Mouse (Mus musculus): ENCODE results near the gene Coq7. TPM values are rescaled to one million over a fixed set of nuclear protein-coding genes. Genes with fewer than 3 reads are reported as not detected.

The Coq7 gene
- polyA plus RNA-seq, 1 experiment from 2014 or later = 100 TPM

DNA sequence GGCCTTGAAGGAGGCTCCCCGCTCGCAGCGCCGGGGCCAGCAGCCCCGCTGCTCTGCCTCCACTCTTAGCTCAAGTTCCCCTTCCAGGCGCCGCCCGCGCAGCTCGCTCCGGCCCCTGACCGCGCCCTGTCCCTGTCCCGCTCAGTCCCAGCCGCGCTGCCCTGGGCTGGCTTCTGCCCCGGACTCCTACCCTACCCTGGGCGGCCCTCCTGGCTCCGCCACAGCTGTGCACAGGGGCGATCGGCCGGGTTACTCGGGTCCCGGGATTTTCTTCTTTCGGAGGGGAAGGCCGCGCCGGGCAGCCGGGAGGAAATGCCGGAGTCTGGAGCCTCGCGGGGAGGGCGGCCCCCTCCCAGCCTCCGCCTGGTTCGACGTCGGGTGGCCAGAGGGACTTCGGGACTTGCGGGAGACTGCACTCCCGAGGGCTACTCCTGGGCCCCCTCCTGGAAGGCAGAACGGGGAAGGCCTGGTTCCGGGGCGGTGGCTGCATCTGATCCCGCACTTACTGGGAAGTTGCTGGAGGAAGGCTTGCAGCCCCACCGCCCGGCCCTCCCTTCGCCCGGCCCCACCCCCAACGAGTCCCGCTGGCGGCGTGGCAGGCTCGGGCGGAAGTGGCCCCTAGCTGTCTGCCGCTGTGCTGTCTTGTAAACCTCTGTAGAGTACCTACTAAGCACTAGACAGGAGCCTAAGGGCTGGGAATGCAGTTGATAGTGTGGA, 41.6 kb downstream of the Coq7 start, which contains the start of gene Itpripl2:
Itpripl2 (minus strand) TSS at position 545 of the 717 bp plus-strand sequence.
- peak; percentile 83 for ATAC-seq (ENCODE audit: low FRiP score, low read depth)
- Histone ChIP-seq H3K27me3 (replicated peaks) (peaks cover 37% of the 10 kb centered on the region), H3K4me2 (replicated peaks) (peak within 1 kb of the TSS; percentile 86), H3K4me1 (peaks cover 19% of the 10 kb centered on the region), H3K4me3 (peak within 1 kb of the TSS; percentile 52), H3K27ac (no peak within 1 kb of the TSS), H3K9ac (peak within 1 kb of the TSS; percentile 75), H3K9me3 (no peaks in the 10 kb centered on the region), H3K36me3 (no peaks in the 10 kb centered on the region)
- under 1% methylated on average over 55 of the region's 55 CpGs for WGBS

DNA sequence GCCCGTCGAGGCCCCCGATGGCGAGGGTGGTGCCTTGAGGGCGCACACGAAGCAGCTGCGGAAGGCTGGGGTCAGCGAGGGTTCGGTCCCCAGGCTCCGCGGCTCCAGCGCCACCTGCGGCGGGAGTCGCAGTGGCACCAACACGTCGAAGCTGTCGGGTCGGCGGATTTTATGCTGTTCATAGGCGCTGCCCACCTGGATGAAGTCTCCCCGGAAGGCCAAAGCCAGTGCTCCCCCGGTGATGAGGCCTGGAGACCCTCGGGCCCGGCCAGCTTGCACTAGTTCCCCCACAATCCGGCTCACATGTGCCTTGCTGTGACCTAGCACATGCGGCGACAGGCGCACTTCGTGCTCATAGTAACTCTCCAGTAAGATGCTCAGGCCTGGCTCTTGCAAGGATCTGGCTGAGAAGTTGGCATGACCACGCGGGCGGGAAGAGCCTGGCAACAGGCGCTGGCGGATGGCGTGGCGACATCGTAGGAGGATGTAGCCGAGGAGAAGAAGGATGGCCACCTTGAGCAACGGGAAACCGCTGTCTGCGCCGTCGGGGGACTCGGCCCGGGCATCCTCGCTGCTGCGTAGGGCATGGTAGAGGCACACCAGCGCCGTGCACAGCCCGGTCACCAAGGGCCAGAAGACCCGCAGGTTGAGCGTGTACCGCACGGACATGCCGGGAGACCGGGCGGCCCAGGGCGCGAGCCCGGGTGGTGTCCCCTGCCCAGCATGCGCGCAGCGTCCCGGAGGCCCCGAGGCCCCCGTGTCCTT, 42.3 kb downstream of the Coq7 start:
- peak; percentile 41 for ATAC-seq (ENCODE audit: low FRiP score, low read depth)
- Histone ChIP-seq H3K4me3 (peak overlapping the region; percentile 52), H3K27me3 (replicated peaks) (peaks cover 37% of the 10 kb centered on the region), H3K4me2 (replicated peaks) (peak overlapping the region; percentile 86), H3K36me3 (no peaks in the 10 kb centered on the region), H3K9me3 (no peaks in the 10 kb centered on the region), H3K27ac (no peak overlapping the region), H3K4me1 (peaks cover 19% of the 10 kb centered on the region), H3K9ac (peak overlapping the region; percentile 75)
- WGBS = 2% methylated on average over 66 of the region's 67 CpGs

DNA sequence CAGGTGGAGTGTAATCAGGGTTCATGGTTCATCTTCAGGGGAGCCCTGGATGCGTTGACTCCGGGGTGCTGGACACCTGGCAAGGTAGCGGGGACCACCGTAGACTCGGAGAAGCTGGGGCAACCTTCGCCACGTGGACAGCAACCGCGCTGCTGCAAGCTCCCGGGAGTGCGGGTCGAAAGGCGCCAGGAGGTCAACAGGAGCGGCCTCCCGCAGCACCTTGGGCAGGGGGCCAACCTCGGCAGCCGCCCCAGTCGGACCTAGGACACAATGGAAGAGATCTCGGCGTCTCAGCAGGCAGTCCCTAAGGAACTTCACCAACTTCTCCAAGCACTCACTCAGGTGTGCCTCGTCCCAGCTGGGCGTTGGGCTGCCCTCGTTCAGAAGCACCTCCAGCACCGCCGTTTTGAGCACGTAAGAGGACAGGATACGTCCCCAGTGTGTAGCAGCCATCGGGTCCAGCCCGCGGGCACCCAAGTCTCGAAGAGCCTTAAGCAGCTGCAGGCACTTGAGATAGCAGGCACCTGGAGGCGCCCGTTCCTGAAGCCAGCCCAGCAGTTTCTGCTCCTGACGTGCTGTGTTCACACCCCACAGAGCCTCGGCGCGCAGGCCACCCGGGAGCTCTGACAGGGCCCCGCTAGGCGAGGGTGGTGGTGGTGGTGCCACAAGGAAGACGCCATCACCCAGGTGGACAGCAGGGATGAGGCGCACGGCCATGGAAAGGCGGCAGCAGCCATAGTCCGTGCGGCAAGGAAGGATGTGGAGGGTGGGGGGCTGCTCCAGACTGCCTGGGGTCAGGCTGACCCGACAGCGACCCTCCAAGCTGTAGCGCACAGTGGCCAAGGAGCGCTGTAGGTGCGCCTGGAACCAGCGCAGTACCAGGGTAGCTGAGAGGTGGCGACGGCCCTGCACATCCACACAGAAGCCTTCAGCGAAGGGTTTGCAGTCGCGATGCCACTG, 43.2 kb downstream of the Coq7 start:
- peak overlapping the region; percentile 86 for H3K4me2 ChIP-seq (replicated peaks)
- H3K4me1 ChIP-seq = peaks cover 19% of the 10 kb centered on the region
- ATAC-seq (ENCODE audit: low FRiP score, low read depth) = peak; percentile 14; the same call in 1 of the 2 replicates
- no peaks in the 10 kb centered on the region for H3K9me3 ChIP-seq
- WGBS = 14% methylated on average over 57 of the region's 57 CpGs
- H3K27me3 ChIP-seq (replicated peaks) = peaks cover 37% of the 10 kb centered on the region
- H3K36me3 ChIP-seq = no peaks in the 10 kb centered on the region
- H3K9ac ChIP-seq = no peak overlapping the region
- H3K4me3 ChIP-seq = peak overlapping the region; percentile 52; the same call in 1 of the 2 replicates
- no peak overlapping the region for H3K27ac ChIP-seq

DNA sequence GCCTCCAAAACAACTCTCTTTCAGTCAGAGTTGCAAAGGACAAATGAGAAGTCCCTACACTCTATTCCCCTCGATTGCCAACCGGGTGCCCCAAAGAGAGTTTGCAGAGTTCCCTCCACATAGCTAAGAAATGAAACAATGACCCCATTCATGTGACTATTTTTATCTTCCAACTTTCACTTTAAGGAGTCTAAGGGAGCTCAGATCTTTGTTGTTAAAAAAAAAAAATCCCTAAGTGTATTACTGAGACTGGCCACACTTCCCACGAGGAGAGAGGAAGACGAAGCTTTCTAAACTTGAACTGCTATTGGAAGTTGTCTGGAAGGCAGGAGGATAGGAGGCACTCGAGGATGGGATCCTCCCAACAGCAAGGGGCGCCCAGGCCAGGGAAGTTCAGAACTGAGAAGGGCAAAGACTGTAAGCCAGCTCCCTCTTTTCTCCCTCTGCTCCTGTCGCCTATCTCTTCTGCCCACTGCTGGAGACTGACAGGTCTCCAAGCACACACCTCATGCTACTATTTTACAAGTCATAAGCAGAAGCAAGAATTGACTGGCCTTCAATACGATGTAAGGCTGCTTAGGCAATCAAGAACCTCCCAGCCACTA, 45.0 kb downstream of the Coq7 start:
- Histone ChIP-seq H3K9ac (no peak overlapping the region), H3K27me3 (replicated peaks) (peaks cover 37% of the 10 kb centered on the region), H3K36me3 (no peaks in the 10 kb centered on the region), H3K4me2 (replicated peaks) (peak overlapping the region; percentile 21; the same call in 1 of the 2 replicates), H3K27ac (no peak overlapping the region), H3K4me1 (peaks cover 19% of the 10 kb centered on the region), H3K9me3 (no peaks in the 10 kb centered on the region), H3K4me3 (no peak overlapping the region)
- no peak for ATAC-seq (ENCODE audit: low FRiP score, low read depth)
- WGBS = 32% methylated on average over 8 of the region's 8 CpGs

DNA sequence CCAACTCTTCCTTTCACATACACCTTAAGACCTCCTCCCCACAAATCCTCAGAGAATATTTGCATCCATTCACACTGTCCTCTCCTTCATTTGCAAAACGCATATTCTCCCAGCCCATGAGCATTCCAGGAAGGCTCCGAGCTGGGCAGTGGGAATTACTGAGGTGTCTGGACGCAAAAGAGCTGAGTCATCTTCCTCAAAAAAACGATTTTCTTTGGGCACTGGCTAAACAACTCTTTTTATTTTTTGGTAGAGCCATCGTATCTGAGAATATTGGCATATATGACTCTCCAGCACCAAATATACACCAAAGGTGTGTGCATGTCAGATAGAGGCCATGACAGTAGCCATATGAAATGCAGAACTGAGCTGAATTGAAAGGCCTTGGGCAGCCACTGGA, 46.2 kb downstream of the Coq7 start:
- 59% methylated on average over 5 of the region's 5 CpGs for WGBS
- peaks cover 19% of the 10 kb centered on the region for H3K4me1 ChIP-seq
- no peak for ATAC-seq (ENCODE audit: low FRiP score, low read depth)

DNA sequence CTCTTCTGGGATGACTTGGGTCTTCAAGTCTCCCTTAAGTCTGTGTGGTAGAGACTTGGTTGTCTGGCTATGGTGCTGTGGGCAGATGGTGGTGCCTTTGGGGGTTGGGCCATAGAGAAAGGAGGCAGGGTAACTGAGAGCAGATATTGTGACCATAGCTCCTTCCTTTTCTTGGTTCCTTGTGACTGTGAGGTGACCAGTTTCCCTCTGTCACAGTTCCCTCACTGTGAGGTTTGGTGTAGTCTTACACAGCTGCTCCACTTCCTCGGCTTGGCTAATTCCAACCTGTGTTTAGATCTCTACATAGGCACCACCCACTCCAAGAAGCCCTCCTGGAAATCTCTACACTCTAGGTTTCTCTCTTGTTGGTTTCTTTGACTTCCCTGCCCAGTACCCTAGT, 49.2 kb downstream of the Coq7 start:
- 91% methylated on average over 1 of the region's 1 CpGs for WGBS
- H3K9ac ChIP-seq = no peak overlapping the region
- no peaks in the 10 kb centered on the region; the same call in 1 of the 2 replicates for H3K4me1 ChIP-seq
- ATAC-seq (ENCODE audit: low FRiP score, low read depth) = no peak
- H3K27ac ChIP-seq = no peak overlapping the region
- peaks cover 8% of the 10 kb centered on the region for H3K27me3 ChIP-seq (replicated peaks)
- no peak overlapping the region for H3K4me2 ChIP-seq (replicated peaks)
- H3K9me3 ChIP-seq = no peaks in the 10 kb centered on the region
- no peaks in the 10 kb centered on the region for H3K36me3 ChIP-seq
- no peak overlapping the region for H3K4me3 ChIP-seq

More for the DNA sequence above, 46.2 kb downstream of the Coq7 start:
- Histone ChIP-seq H3K27me3 (replicated peaks) (peaks cover 32% of the 10 kb centered on the region), H3K27ac (no peak overlapping the region), H3K9ac (no peak overlapping the region), H3K4me3 (no peak overlapping the region), H3K4me2 (replicated peaks) (no peak overlapping the region), H3K36me3 (no peaks in the 10 kb centered on the region), H3K9me3 (no peaks in the 10 kb centered on the region)

DNA sequence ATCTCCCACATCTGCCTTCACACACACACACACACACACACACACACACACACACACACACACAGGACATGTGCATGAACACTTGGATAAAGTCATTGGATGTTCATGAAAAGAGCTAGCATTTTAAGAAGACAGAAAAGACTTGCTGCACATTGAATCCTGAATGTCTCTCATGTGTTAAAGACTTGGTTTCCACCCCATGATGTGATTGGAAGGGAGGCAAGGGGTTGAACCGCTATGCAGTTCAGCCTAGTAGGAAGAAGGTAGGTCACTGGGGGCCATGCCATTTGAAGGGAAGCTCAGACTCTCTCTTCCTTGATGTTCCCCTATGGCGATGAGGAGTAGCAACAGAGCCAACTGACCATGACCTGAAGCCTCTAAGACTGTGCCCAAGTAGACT, 51.2 kb downstream of the Coq7 start:
- Histone ChIP-seq H3K9ac (no peak overlapping the region), H3K27me3 (replicated peaks) (no peaks in the 10 kb centered on the region), H3K4me2 (replicated peaks) (no peak overlapping the region), H3K9me3 (no peaks in the 10 kb centered on the region), H3K27ac (no peak overlapping the region), H3K36me3 (no peaks in the 10 kb centered on the region), H3K4me3 (no peak overlapping the region), H3K4me1 (no peaks in the 10 kb centered on the region)
- 86% methylated on average over 2 of the region's 2 CpGs for WGBS
- ATAC-seq (ENCODE audit: low FRiP score, low read depth) = no peak

DNA sequence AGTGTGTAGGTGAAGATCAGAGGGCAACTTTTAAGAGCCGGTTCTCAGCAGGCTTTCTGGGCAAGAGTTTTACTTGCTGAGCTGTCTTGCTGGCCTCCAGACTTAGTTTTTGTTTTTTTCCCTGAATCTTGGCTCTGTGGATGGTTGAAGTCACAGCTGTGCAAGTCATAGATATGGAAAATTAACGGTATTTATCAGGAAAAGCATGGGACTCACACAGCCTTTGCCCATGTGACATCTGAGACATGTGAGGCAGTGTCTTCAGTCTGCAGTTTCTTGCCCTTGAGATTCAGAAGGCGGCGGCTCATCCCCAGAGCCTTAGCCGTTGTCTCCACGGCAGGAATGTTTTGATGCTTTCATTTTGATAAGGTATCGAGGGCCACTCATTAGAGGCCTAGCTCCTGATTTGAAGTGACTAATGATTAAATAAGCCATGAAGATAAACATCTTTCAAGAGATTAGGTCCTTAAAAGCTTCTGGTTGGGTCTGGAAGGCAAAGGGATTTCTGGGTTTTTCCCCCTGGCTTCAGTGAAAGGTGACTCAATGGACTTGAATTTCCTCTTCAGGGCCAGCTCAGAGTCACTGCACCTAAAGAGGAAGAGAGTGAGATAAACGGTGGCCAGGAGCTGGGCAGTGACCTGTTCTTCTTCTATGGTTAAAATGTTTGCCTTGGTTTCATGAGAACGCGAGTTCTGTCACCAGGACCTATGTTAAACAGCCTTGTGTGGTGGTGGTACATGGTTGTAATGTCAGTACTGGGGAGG, 51.9 kb downstream of the Coq7 start:
- no peak for ATAC-seq (ENCODE audit: low FRiP score, low read depth)
- no peaks in the 10 kb centered on the region for H3K9me3 ChIP-seq
- no peaks in the 10 kb centered on the region for H3K36me3 ChIP-seq
- H3K27me3 ChIP-seq (replicated peaks) = no peaks in the 10 kb centered on the region
- H3K4me1 ChIP-seq = no peaks in the 10 kb centered on the region
- no peak overlapping the region for H3K4me2 ChIP-seq (replicated peaks)
- H3K9ac ChIP-seq = no peak overlapping the region
- WGBS = 89% methylated on average over 10 of the region's 10 CpGs
- H3K4me3 ChIP-seq = no peak overlapping the region
- no peak overlapping the region for H3K27ac ChIP-seq

DNA sequence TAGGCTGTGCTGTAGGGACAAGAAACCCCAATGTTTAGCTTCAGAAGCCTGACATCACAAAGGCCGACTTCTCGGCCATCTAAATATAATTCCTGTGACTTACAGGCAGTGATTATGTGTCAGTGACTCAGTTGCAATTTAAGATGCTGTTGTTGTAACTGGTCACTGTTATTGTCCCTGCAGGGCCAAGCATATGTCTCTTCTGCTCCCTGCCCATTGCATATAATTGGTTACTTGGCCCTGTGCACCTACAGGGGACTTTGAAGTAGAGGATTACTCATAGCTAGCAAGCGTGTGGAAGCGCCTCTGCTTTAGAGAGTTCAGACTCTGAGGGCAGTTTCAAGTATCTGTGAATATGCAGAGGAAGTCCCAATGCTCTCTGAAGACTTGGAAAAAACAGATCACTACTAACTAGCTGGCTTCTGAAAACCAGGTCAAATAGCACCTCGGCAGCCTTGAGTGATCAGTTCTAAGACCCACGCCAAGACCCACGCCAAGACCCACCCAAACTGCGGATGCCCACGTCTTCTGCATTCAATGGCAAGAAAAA, 52.9 kb downstream of the Coq7 start:
- no peak overlapping the region for H3K4me2 ChIP-seq (replicated peaks)
- no peaks in the 10 kb centered on the region for H3K4me1 ChIP-seq
- 89% methylated on average over 9 of the region's 9 CpGs for WGBS
- H3K27me3 ChIP-seq (replicated peaks) = no peaks in the 10 kb centered on the region
- H3K9me3 ChIP-seq = no peaks in the 10 kb centered on the region
- no peak for ATAC-seq (ENCODE audit: low FRiP score, low read depth)
- no peak overlapping the region for H3K27ac ChIP-seq
- H3K9ac ChIP-seq = no peak overlapping the region
- H3K4me3 ChIP-seq = no peak overlapping the region
- no peaks in the 10 kb centered on the region for H3K36me3 ChIP-seq

DNA sequence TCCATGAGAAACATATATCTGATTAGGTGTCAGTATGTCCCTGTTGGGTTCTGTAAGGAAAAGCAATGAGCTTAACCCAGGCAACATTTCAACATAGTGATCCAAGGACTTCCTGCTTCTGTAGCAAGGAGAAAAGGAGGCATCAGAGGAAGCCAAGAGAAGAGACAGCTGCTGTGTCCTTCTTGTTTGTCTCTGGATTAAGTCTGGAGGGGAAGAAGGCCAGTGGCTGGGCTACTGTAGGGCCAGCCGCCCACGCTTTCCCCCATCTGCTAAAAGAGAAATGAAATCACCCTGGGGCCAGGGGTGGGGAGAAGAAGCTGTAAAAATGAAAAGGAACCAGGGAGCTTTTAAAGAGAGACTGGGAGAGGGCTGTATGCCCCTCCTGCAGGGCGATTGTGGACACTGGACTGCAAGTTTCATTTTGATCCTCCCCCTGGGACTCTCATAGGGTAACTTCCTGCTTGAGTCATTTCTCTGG, 54.3 kb downstream of the Coq7 start:
- H3K27me3 ChIP-seq (replicated peaks) = no peaks in the 10 kb centered on the region
- H3K4me3 ChIP-seq = no peak overlapping the region
- H3K27ac ChIP-seq = no peak overlapping the region
- 41% methylated on average over 3 of the region's 3 CpGs for WGBS
- H3K9me3 ChIP-seq = no peaks in the 10 kb centered on the region
- no peak overlapping the region for H3K9ac ChIP-seq
- H3K36me3 ChIP-seq = no peaks in the 10 kb centered on the region
- ATAC-seq (ENCODE audit: low FRiP score, low read depth) = no peak
- no peak overlapping the region for H3K4me2 ChIP-seq (replicated peaks)
- no peaks in the 10 kb centered on the region for H3K4me1 ChIP-seq

DNA sequence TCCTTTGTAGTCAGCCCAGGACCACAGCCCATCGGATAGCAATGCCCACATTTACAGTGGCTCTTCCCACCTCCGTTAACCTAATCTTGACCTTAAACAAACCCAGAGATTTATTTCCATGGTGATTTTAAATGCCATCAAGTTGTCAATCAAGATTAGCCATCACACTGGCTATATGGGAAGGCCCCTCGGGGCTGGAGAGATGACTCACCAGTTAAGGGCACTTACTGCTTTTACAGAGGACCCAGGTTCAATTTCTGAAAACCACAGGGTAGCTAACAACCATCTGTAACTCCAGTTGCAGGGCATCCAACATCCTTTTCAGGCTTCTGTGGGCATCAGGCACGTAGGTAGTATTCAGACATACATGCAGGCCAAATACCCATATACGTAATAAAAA, 56.7 kb downstream of the Coq7 start:
- H3K9ac ChIP-seq = no peak overlapping the region
- H3K27ac ChIP-seq = no peak overlapping the region
- ATAC-seq (ENCODE audit: low FRiP score, low read depth) = no peak
- WGBS = 79% methylated on average over 5 of the region's 5 CpGs
- no peaks in the 10 kb centered on the region for H3K27me3 ChIP-seq (replicated peaks)
- H3K4me2 ChIP-seq (replicated peaks) = no peak overlapping the region
- no peaks in the 10 kb centered on the region for H3K4me1 ChIP-seq
- no peaks in the 10 kb centered on the region for H3K36me3 ChIP-seq
- no peak overlapping the region for H3K4me3 ChIP-seq
- no peaks in the 10 kb centered on the region for H3K9me3 ChIP-seq

All from neural tube, embryonic 12.5 days (tissue).